Mouse (Mus musculus) limb, embryonic 11.5 days (tissue): ENCODE data around the gene Vps13c. TPM values are rescaled to one million over a fixed set of nuclear protein-coding genes. Genes with fewer than 3 reads are reported as not detected.

Source experiments
- ATAC-seq: fragments of 200-750 bp; cut with Nextera tagmentation; 2 replicates; pipeline ENCODE4 v1.8.0; 2017; ENCODE audit warnings: low read depth; ENCODE audit not compliant: insufficient number of reproducible peaks, low FRiP score, low TSS enrichment
- DNase-seq: peaks from one replicate; pipeline ENCODE4 v3.0.0-alpha.2; 2015; ENCODE audit warnings: low spot score
- H3K27ac ChIP-seq: fragments of 300-500 bp; sonication (generic); replicated peaks from 2 replicates; pipeline ENCODE4 v1.5.1; 2014; ENCODE audit warnings: low read depth, mild to moderate bottlenecking, low read length
- H3K27me3 ChIP-seq: fragments of 300-500 bp; sonication (generic); 2 replicates; pipeline ENCODE4 v1.6.1; 2014; ENCODE audit warnings: mild to moderate bottlenecking, low read length, mixed read lengths; ENCODE audit not compliant: control insufficient read depth, insufficient read depth
- H3K36me3 ChIP-seq: fragments of 300-500 bp; sonication (generic); 2 replicates; pipeline ENCODE4 v1.6.1; 2014; ENCODE audit warnings: mild to moderate bottlenecking, low read length, moderate library complexity, mixed read lengths; ENCODE audit not compliant: control insufficient read depth, insufficient read depth
- H3K4me1 ChIP-seq: fragments of 300-500 bp; sonication (generic); 2 replicates; pipeline ENCODE4 v1.6.1; 2014; ENCODE audit warnings: low read length, mixed read lengths; ENCODE audit not compliant: control insufficient read depth, insufficient read depth
- H3K4me2 ChIP-seq: fragments of 300-500 bp; sonication (generic); 2 replicates; pipeline ENCODE4 v1.6.1; 2014; ENCODE audit warnings: low read depth, mild to moderate bottlenecking, moderate library complexity; ENCODE audit not compliant: severe bottlenecking
- H3K4me3 ChIP-seq: fragments of 300-500 bp; sonication (generic); 2 replicates; pipeline ENCODE4 v1.5.1; 2014; ENCODE audit warnings: low read depth, low read length
- H3K9ac ChIP-seq: fragments of 300-500 bp; sonication (generic); 2 replicates; pipeline ENCODE4 v1.6.1; 2014; ENCODE audit warnings: mild to moderate bottlenecking, low read length
- H3K9me3 ChIP-seq: fragments of 300-500 bp; sonication (generic); 2 replicates; pipeline ENCODE4 v1.6.1; 2016; ENCODE audit warnings: low read length; ENCODE audit not compliant: control insufficient read depth
- WGBS: fragments of 180-500 bp; shearing (Covaris S2); extraction: QIAGEN DNeasy Blood & Tissue Kit; methylation state at CpG from one replicate; pipeline ENCODE4 v1.1.7; 2014; 5-methylcytosine and 5-hydroxymethylcytosine counted together
- polyA plus RNA-seq: library from polyadenylated mRNA; unstranded; fragments of >200 nt; fragmentation: Nextera tagmentation; extraction: Ambion mirVana; gene quantifications from 2 replicates; pipeline ENCODE4 v1.2.1, GENCODE M21; 2014

Gene Vps13c
- polyA plus RNA-seq, 1 experiment from 2014 or later = 4.6 TPM

- 49% methylated on average over 5 of the region's 5 CpGs for WGBS
- H3K27ac ChIP-seq = no peak overlapping the region
- no peak for DNase-seq
- no peak overlapping the region for H3K4me3 ChIP-seq
- H3K4me1 ChIP-seq = no peaks in the 10 kb centered on the region
- H3K9me3 ChIP-seq = no peaks in the 10 kb centered on the region
- ATAC-seq = no peak
- H3K27me3 ChIP-seq = no peaks in the 10 kb centered on the region
- H3K9ac ChIP-seq = no peak overlapping the region
- no peak overlapping the region for H3K4me2 ChIP-seq
- no peaks in the 10 kb centered on the region for H3K36me3 ChIP-seq
These were observed 2.6 kb downstream of the Vps13c start for GRCm38 (mm10) chr9:67842797-67843196.

- 82% methylated on average over 4 of the region's 4 CpGs for WGBS
- no peak overlapping the region for H3K27ac ChIP-seq
- no peaks in the 10 kb centered on the region for H3K9me3 ChIP-seq
- no peaks in the 10 kb centered on the region for H3K4me1 ChIP-seq
- no peaks in the 10 kb centered on the region for H3K27me3 ChIP-seq
- H3K9ac ChIP-seq = no peak overlapping the region
- no peaks in the 10 kb centered on the region for H3K36me3 ChIP-seq
- DNase-seq = no peak
- no peak overlapping the region for H3K4me3 ChIP-seq
- no peak for ATAC-seq
- H3K4me2 ChIP-seq = no peak overlapping the region
These were observed 4.8 kb downstream of the Vps13c start for GRCm38 (mm10) chr9:67845012-67845411.

- Histone ChIP-seq H3K27ac (no peak overlapping the region), H3K36me3 (no peaks in the 10 kb centered on the region), H3K27me3 (no peaks in the 10 kb centered on the region), H3K4me3 (no peak overlapping the region), H3K9me3 (no peaks in the 10 kb centered on the region), H3K4me2 (no peak overlapping the region), H3K4me1 (no peaks in the 10 kb centered on the region), H3K9ac (no peak overlapping the region)
- 77% methylated on average over 5 of the region's 5 CpGs for WGBS
- ATAC-seq = no peak
- DNase-seq = no peak
These were observed 5.5 kb downstream of the Vps13c start for GRCm38 (mm10) chr9:67845648-67846047.

GRCm38 (mm10) chr9:67846089-67846488, 5.9 kb downstream of the Vps13c start:
- DNase-seq (no peak), ATAC-seq (no peak)
- H3K9ac ChIP-seq = no peak overlapping the region
- no peaks in the 10 kb centered on the region for H3K36me3 ChIP-seq
- no peak overlapping the region for H3K4me3 ChIP-seq
- WGBS = 97% methylated on average over 2 of the region's 2 CpGs
- no peak overlapping the region for H3K4me2 ChIP-seq
- H3K27ac ChIP-seq = no peak overlapping the region
- no peaks in the 10 kb centered on the region for H3K9me3 ChIP-seq
- no peaks in the 10 kb centered on the region for H3K4me1 ChIP-seq
- no peaks in the 10 kb centered on the region for H3K27me3 ChIP-seq

GRCm38 (mm10) chr9:67847606-67848005, 7.4 kb downstream of the Vps13c start:
- no peaks in the 10 kb centered on the region for H3K4me1 ChIP-seq
- H3K27me3 ChIP-seq = no peaks in the 10 kb centered on the region
- ATAC-seq = no peak
- WGBS = 90% methylated on average over 3 of the region's 3 CpGs
- no peaks in the 10 kb centered on the region for H3K9me3 ChIP-seq
- H3K4me2 ChIP-seq = no peak overlapping the region
- DNase-seq = no peak
- no peaks in the 10 kb centered on the region for H3K36me3 ChIP-seq
- H3K4me3 ChIP-seq = no peak overlapping the region
- H3K27ac ChIP-seq = no peak overlapping the region
- no peak overlapping the region for H3K9ac ChIP-seq

- no peak for DNase-seq
- Histone ChIP-seq H3K36me3 (no peaks in the 10 kb centered on the region), H3K27me3 (no peaks in the 10 kb centered on the region), H3K4me2 (no peak overlapping the region), H3K9me3 (no peaks in the 10 kb centered on the region), H3K4me1 (no peaks in the 10 kb centered on the region), H3K4me3 (no peak overlapping the region), H3K27ac (no peak overlapping the region), H3K9ac (no peak overlapping the region)
- WGBS = 87% methylated on average over 12 of the region's 12 CpGs
- no peak for ATAC-seq
These were observed 9.2 kb downstream of the Vps13c start for GRCm38 (mm10) chr9:67849397-67849796.

GRCm38 (mm10) chr9:67849846-67850245, 9.7 kb downstream of the Vps13c start:
- H3K27ac ChIP-seq = no peak overlapping the region
- H3K9ac ChIP-seq = no peak overlapping the region
- H3K9me3 ChIP-seq = no peaks in the 10 kb centered on the region
- no peaks in the 10 kb centered on the region for H3K4me1 ChIP-seq
- ATAC-seq (no peak), DNase-seq (no peak)
- 92% methylated on average over 3 of the region's 3 CpGs for WGBS
- no peak overlapping the region for H3K4me3 ChIP-seq
- H3K27me3 ChIP-seq = no peaks in the 10 kb centered on the region
- no peak overlapping the region for H3K4me2 ChIP-seq
- 0 out of 2 replicates have a peak, but pooled peaks cover 2% of the 10 kb centered on the region for H3K36me3 ChIP-seq

DNA sequence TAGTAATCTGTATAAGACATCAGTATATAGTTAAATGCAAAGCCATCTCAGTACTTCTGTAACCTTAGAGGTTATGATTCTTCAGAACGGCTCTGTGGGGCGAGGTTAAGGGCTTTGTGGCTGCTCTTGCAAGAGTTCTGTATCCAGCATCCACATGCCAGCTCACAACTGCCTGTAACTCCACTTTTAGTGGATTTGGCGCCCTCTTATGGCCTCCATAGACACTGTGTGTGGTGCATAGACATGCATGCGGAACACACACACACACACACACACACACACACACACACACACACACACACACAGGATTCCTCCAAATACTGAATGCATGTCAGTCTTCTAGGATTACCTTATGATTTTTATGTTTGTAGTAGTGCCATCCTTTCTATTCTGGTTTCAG, 11.0 kb downstream of the Vps13c start:
- no peak for DNase-seq
- no peak overlapping the region for H3K4me2 ChIP-seq
- 78% methylated on average over 4 of the region's 4 CpGs for WGBS

GRCm38 (mm10) chr9:67860273-67860672, 20.1 kb downstream of the Vps13c start:
- no peak overlapping the region for H3K4me3 ChIP-seq
- DNase-seq (no peak), ATAC-seq (no peak)
- H3K36me3 ChIP-seq = peaks cover 2% of the 10 kb centered on the region
- H3K4me2 ChIP-seq = no peak overlapping the region
- H3K4me1 ChIP-seq = 0 out of 2 replicates have a peak, but pooled peaks cover 3% of the 10 kb centered on the region
- WGBS = 76% methylated on average over 2 of the region's 2 CpGs
- no peaks in the 10 kb centered on the region for H3K9me3 ChIP-seq
- no peak overlapping the region for H3K27ac ChIP-seq
- H3K9ac ChIP-seq = no peak overlapping the region
- no peaks in the 10 kb centered on the region for H3K27me3 ChIP-seq

More for the DNA sequence above, 11.0 kb downstream of the Vps13c start:
- no peak overlapping the region for H3K4me3 ChIP-seq
- no peaks in the 10 kb centered on the region for H3K27me3 ChIP-seq
- H3K9ac ChIP-seq = no peak overlapping the region
- 0 out of 2 replicates have a peak, but pooled peaks cover 3% of the 10 kb centered on the region for H3K36me3 ChIP-seq
- H3K4me1 ChIP-seq = no peaks in the 10 kb centered on the region
- no peaks in the 10 kb centered on the region for H3K9me3 ChIP-seq
- no peak for ATAC-seq
- no peak overlapping the region for H3K27ac ChIP-seq
